Mouse (Mus musculus): ENCODE measurements around the gene Baiap2. TPM values are rescaled to one million over a fixed set of nuclear protein-coding genes. Genes with fewer than 3 reads are reported as not detected.
A peak's percentile ranks its signal among the peaks of the same experiment; 100 is the strongest.

Gene Baiap2
- polyA plus RNA-seq, 1 experiment from 2014 or later: 10.2 TPM

- Histone ChIP-seq H3K4me1 (peaks cover 30% of the 10 kb centered on the region), H3K36me3 (no peaks in the 10 kb centered on the region), H3K4me2 (replicated peaks) (no peak overlapping the region), H3K27me3 (no peaks in the 10 kb centered on the region), H3K9ac (replicated peaks) (no peak overlapping the region), H3K27ac (replicated peaks) (no peak overlapping the region), H3K4me3 (no peak overlapping the region), H3K9me3 (no peaks in the 10 kb centered on the region)
- no peak for ATAC-seq (ENCODE audit: low FRiP score, low read depth)
- 85% methylated on average over 6 of the region's 6 CpGs for WGBS
Observed at GRCm38 (mm10) chr11:119966294-119966693, 23.7 kb downstream of the Baiap2 start.

GRCm38 (mm10) chr11:119967401-119967800 lies 24.8 kb downstream of the Baiap2 start:
- no peaks in the 10 kb centered on the region for H3K27me3 ChIP-seq
- peaks cover 30% of the 10 kb centered on the region for H3K4me1 ChIP-seq
- H3K9me3 ChIP-seq: no peaks in the 10 kb centered on the region
- H3K36me3 ChIP-seq: no peaks in the 10 kb centered on the region
- no peak for ATAC-seq (ENCODE audit: low FRiP score, low read depth)
- no peak overlapping the region for H3K9ac ChIP-seq (replicated peaks)
- H3K27ac ChIP-seq (replicated peaks): no peak overlapping the region
- H3K4me3 ChIP-seq: no peak overlapping the region
- H3K4me2 ChIP-seq (replicated peaks): no peak overlapping the region
- WGBS: 72% methylated on average over 8 of the region's 8 CpGs

GRCm38 (mm10) chr11:119967892-119968291 lies 25.3 kb downstream of the Baiap2 start:
- no peak overlapping the region for H3K9ac ChIP-seq (replicated peaks)
- no peak overlapping the region for H3K27ac ChIP-seq (replicated peaks)
- no peaks in the 10 kb centered on the region for H3K36me3 ChIP-seq
- ATAC-seq (ENCODE audit: low FRiP score, low read depth): no peak
- H3K27me3 ChIP-seq: no peaks in the 10 kb centered on the region
- no peak overlapping the region for H3K4me2 ChIP-seq (replicated peaks)
- H3K4me3 ChIP-seq: no peak overlapping the region
- peaks cover 30% of the 10 kb centered on the region for H3K4me1 ChIP-seq
- no peaks in the 10 kb centered on the region for H3K9me3 ChIP-seq
- 93% methylated on average over 2 of the region's 2 CpGs for WGBS

- Histone ChIP-seq H3K4me3 (no peak overlapping the region), H3K36me3 (no peaks in the 10 kb centered on the region), H3K4me2 (replicated peaks) (no peak overlapping the region; the same call in 1 of the 2 replicates), H3K9me3 (no peaks in the 10 kb centered on the region), H3K27me3 (no peaks in the 10 kb centered on the region), H3K4me1 (peaks cover 23% of the 10 kb centered on the region), H3K27ac (replicated peaks) (peak overlapping the region; percentile 65), H3K9ac (replicated peaks) (no peak overlapping the region)
- 39% methylated on average over 12 of the region's 12 CpGs for WGBS
- ATAC-seq (ENCODE audit: low FRiP score, low read depth): peak; percentile 38; the same call in 1 of the 2 replicates
Observed at GRCm38 (mm10) chr11:119970021-119970851, 27.7 kb downstream of the Baiap2 start.

- WGBS: 86% methylated on average over 4 of the region's 4 CpGs
- no peak overlapping the region for H3K4me2 ChIP-seq (replicated peaks)
- peaks cover 18% of the 10 kb centered on the region for H3K4me1 ChIP-seq
- no peak overlapping the region for H3K27ac ChIP-seq (replicated peaks)
- no peak for ATAC-seq (ENCODE audit: low FRiP score, low read depth)
- H3K9ac ChIP-seq (replicated peaks): no peak overlapping the region
- no peaks in the 10 kb centered on the region for H3K27me3 ChIP-seq
- H3K36me3 ChIP-seq: no peaks in the 10 kb centered on the region
- H3K9me3 ChIP-seq: no peaks in the 10 kb centered on the region
- no peak overlapping the region for H3K4me3 ChIP-seq
Observed at GRCm38 (mm10) chr11:119973789-119974188, 31.2 kb downstream of the Baiap2 start.

GRCm38 (mm10) chr11:119975739-119976501 lies 33.4 kb downstream of the Baiap2 start:
- no peak overlapping the region for H3K4me3 ChIP-seq
- ATAC-seq (ENCODE audit: low FRiP score, low read depth): no peak
- no peak overlapping the region for H3K9ac ChIP-seq (replicated peaks)
- 88% methylated on average over 8 of the region's 8 CpGs for WGBS
- H3K9me3 ChIP-seq: no peaks in the 10 kb centered on the region
- peaks cover 3% of the 10 kb centered on the region; the same call in 1 of the 2 replicates for H3K4me1 ChIP-seq
- H3K27ac ChIP-seq (replicated peaks): no peak overlapping the region
- H3K27me3 ChIP-seq: no peaks in the 10 kb centered on the region
- no peak overlapping the region for H3K4me2 ChIP-seq (replicated peaks)
- H3K36me3 ChIP-seq: no peaks in the 10 kb centered on the region

- Histone ChIP-seq H3K27me3 (no peaks in the 10 kb centered on the region), H3K9me3 (no peaks in the 10 kb centered on the region), H3K36me3 (no peaks in the 10 kb centered on the region), H3K4me2 (replicated peaks) (no peak overlapping the region), H3K4me3 (no peak overlapping the region), H3K4me1 (no peaks in the 10 kb centered on the region), H3K27ac (replicated peaks) (no peak overlapping the region), H3K9ac (replicated peaks) (no peak overlapping the region)
- ATAC-seq (ENCODE audit: low FRiP score, low read depth): no peak
- WGBS: 96% methylated on average over 4 of the region's 4 CpGs
Observed at GRCm38 (mm10) chr11:119978701-119979100, 36.1 kb downstream of the Baiap2 start.

- Histone ChIP-seq H3K4me2 (replicated peaks) (no peak overlapping the region), H3K27ac (replicated peaks) (no peak overlapping the region), H3K36me3 (no peaks in the 10 kb centered on the region), H3K4me3 (no peak overlapping the region), H3K9ac (replicated peaks) (no peak overlapping the region), H3K9me3 (no peaks in the 10 kb centered on the region), H3K4me1 (no peaks in the 10 kb centered on the region), H3K27me3 (no peaks in the 10 kb centered on the region)
- no peak for ATAC-seq (ENCODE audit: low FRiP score, low read depth)
- WGBS: 83% methylated on average over 10 of the region's 10 CpGs
Observed at GRCm38 (mm10) chr11:119979596-119980385, 37.2 kb downstream of the Baiap2 start.

- no peak overlapping the region for H3K4me2 ChIP-seq (replicated peaks)
- H3K27ac ChIP-seq (replicated peaks): no peak overlapping the region
- H3K27me3 ChIP-seq: no peaks in the 10 kb centered on the region
- H3K36me3 ChIP-seq: no peaks in the 10 kb centered on the region
- no peaks in the 10 kb centered on the region for H3K9me3 ChIP-seq
- H3K4me3 ChIP-seq: no peak overlapping the region
- 72% methylated on average over 3 of the region's 3 CpGs for WGBS
- ATAC-seq (ENCODE audit: low FRiP score, low read depth): no peak
- H3K4me1 ChIP-seq: no peaks in the 10 kb centered on the region
- H3K9ac ChIP-seq (replicated peaks): no peak overlapping the region
Observed at GRCm38 (mm10) chr11:119981769-119982168, 39.2 kb downstream of the Baiap2 start.

GRCm38 (mm10) chr11:119982236-119982635 lies 39.7 kb downstream of the Baiap2 start:
- ATAC-seq (ENCODE audit: low FRiP score, low read depth): no peak
- H3K4me1 ChIP-seq: no peaks in the 10 kb centered on the region
- no peak overlapping the region for H3K4me3 ChIP-seq
- H3K4me2 ChIP-seq (replicated peaks): no peak overlapping the region
- H3K27ac ChIP-seq (replicated peaks): no peak overlapping the region
- H3K9ac ChIP-seq (replicated peaks): no peak overlapping the region
- 90% methylated on average over 3 of the region's 3 CpGs for WGBS
- H3K27me3 ChIP-seq: no peaks in the 10 kb centered on the region
- no peaks in the 10 kb centered on the region for H3K9me3 ChIP-seq
- H3K36me3 ChIP-seq: no peaks in the 10 kb centered on the region

GRCm38 (mm10) chr11:119983151-119983550 lies 40.6 kb downstream of the Baiap2 start:
- Histone ChIP-seq H3K9ac (replicated peaks) (no peak overlapping the region), H3K27me3 (no peaks in the 10 kb centered on the region), H3K4me2 (replicated peaks) (no peak overlapping the region), H3K4me3 (no peak overlapping the region), H3K27ac (replicated peaks) (no peak overlapping the region), H3K9me3 (no peaks in the 10 kb centered on the region), H3K36me3 (no peaks in the 10 kb centered on the region), H3K4me1 (peaks cover 2% of the 10 kb centered on the region)
- 84% methylated on average over 2 of the region's 2 CpGs for WGBS
- ATAC-seq (ENCODE audit: low FRiP score, low read depth): no peak

Measured in midbrain, embryonic 12.5 days (tissue).